Mouse (Mus musculus) lung, postnatal 4 days (tissue): ENCODE measurements around the gene B4galnt3.

Source experiments
- DNase-seq, 2 experiments: peaks; one replicate each; pipeline ENCODE4 v3.0.0; 2021

The B4galnt3 gene

DNA sequence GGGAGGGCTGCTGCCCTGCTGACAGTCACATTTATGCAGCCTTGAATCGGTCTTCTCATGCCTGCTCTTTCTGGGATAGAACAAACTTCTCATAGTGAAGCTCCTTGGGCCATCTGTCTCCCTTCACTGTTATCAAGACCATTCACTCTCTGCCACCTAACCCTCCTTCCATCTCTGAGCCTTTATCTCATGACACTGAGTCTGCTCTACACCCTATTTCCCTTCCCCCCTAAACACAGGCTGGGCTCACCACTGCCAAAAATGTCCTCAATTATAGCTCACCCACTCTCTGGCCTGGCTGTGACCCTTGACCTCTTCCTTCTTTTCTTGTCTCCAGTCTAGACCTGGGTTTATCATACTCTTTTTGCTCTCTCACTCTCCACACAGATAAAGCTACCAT, 77.7 kb downstream of the B4galnt3 start:
- no peak for DNase-seq

DNA sequence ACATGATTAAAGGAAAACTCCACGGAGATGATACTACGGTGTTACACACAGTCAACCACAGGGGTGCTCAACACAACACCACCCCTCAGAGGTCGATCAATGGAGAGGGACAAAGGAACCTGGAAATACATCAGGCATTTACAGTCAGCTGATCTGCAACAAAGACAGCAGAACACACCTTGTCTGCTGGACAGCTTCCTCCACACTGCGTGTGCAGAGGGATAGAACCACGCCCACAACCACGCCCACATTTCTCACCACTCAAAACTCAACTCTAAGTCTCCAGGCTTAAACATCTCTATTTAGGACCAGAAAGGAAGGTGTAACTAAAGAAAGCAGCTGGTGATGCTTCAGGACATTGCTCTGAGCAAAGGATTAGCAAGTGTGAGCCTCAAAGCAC, 82.8 kb downstream of the B4galnt3 start:
- no peak for DNase-seq

DNA sequence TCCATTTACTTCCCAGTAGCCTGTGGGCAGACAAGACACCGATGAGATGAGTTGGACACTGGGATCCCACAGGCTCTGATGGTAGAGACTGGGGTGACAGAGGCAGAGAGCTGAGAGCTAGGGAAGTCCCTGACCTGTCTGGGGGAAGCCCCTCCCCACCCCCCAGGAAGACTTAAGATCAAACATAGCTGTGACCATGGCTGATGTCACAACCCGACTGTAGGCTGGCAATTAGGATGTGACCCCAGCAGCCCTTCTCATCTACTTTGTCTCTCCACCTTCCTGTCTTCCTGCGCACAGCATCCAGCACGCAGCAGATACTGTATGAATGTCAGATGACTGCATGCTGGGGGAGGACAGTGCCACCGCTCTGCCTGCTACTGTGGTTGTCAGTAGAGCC, 87.8 kb downstream of the B4galnt3 start:
- DNase-seq: no peak

DNA sequence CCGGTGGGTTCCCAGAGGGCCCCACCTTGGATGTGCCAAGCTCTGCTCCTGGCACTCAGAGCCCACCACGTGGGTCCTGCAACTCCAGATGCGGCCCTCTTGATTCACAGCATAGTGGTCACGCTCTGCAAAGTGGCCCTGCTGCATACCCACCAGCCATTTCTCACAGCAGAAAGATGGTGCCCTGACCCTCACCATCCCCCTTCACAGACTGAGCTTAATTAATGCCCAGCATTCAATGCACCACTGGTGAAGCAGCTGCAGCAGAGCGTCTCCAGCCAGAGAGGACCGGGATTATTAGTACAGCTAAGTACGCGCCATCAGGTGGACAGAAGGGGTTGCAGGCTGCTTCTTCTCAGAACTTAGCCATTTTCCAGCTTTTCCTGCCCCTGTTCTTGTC, 92.0 kb downstream of the B4galnt3 start:
- no peak for DNase-seq

DNA sequence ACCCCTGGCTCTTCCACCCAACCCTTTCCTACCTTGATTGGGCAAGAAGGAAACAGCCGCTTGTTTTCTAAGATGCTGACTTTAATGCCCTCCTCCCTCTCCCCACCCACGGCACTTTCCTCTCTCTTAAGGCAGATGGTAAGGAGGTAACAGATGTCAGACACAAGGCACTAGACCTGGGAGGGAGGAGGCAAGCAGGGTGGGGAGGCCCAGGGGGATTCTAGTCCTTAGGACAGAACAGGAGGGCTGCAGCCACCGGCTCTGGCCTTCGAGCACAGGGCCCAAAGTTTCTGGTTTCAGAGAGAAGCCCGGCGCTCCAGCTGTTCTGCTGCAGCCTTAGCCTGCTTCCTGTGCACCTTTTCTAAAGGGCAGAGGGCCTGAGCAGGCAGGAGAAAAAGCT, 92.4 kb downstream of the B4galnt3 start:
- no peak for DNase-seq

DNA sequence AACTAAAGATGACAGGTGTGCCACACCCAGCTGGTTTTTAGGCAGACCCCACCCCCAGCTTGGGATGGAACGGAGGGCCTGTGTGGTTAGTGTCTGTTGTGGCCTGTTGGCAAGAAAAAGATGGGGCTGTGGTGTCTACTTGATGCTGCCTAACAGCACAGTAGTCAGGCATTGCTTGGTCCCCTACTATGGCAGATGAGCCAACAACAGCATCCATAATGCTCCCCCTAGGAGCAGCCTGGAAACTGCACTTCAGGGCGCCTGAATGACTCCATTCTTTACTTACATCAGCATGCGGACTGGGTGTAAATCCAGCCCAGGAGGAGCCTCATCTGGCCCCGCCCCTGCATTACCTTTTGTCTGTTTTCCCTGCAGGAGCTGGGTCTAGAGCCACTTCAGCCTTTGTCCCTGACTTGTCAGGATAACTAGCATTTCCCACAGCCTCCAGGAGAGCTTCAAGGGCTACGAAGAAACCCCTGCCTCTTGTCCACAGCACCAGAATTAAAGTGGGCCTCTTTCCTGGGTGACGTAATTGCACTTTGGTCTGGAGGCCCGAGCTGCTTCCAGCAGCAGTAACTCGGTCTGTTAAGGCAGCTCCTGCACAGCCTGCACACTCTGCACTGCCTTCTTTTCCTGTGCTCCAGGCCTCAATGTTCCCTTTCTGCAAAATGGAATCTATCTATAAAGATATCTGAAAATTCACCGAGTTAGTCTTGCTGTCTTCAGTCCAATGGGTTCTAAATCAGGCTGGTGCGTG, 94.5 kb downstream of the B4galnt3 start:
- DNase-seq: no peak

DNA sequence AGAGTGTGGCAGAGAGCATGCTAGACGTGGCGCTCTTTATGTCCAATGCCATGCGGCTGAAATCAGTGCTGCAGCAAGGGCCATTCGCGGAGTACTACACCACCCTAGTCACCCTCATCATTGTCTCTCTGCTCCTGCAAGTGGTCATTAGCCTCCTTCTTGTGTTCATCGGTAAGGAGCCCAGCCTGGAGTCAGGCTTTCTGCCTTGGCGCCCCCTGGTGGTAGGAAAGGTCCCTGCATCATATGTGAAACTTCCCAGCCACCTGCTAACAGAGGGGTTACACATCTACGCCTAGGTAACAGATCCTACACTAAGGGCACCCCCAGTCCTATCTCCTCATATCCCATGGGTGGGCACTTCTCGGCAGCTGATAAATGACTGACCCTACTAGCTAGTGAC, 96.4 kb downstream of the B4galnt3 start:
- peak; percentile 69 to 83 for DNase-seq

DNA sequence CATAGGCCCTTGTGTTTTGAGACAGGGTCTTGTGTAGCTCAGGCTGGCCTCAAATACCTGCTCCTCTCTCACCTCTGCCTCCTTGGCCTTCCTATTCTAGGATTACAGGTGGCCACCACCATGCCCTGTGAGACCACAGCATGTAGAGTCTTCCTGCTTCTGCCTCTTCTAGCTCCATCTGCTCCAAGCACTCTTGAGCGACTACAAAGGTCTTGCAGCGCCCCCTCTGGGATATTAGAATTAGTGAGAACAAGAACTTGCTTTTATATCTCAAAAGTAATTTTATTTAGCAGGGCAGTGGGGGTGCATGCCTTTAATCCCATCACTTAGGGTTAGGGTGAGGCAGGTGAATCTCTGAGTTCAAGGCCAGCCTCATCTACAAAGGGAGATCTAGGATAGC, 97.5 kb downstream of the B4galnt3 start:
- peak in 1 of 2 experiments; percentile 55 for DNase-seq

DNA sequence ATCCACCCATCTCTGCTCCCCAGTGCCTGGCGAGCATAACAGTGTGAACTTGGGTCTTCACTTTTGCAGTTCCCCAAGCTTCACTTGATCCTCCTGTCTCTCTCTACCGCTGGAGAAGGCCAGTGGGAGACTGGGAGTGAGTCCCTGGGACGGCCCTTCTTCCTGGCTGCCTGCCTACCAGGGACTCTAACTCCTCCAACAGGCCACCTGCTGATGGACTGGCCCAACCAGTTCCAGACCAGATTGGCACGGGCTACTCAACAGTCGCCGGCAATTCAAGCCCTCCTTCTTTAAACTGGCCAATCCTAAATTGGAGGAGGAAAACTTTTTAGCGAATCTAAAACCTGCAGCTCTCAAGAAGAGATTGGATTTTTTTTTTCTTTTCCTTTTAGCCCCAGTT, 99.4 kb downstream of the B4galnt3 start:
- peak; percentile 74 to 83 for DNase-seq

DNA sequence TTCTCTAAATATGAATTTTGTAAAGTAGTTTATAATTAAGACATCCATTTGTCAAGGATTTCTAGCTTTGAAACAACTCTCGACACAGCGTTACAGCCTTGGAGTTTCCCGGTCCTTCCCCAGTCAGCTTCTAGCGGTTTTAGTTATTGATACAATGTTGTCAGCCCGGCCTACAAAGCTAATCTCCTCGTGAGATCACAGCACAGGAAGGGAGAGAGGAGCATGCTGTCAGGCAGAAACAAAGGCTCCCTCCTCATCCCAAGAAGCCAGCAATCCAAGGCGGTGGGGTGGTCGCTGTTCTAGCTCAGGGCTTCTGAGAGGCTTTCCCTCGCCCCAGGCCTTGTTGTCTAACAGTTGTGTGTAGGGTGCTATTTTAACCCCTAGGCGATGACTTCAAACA, 100.1 kb downstream of the B4galnt3 start:
- no peak for DNase-seq

DNA sequence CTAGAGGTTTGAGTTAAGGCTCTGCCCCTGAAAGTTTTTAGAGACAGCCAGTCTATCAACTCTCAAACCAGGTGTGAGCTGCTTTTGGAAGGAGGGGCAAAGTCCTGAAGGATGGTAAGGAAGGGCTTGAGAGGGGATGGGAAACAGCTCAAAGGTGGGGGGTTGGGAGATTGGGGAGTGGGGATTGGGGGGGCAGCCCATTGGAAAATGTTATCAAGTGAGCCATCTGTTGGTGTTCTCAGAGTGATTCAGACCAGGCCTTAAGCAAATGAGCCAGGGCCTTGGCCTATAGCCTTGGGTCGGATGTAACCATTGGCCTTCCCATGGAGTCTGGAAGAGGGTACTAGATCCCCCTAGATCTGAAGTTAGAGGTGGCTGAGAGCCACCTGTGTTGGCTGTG, 100.6 kb downstream of the B4galnt3 start:
- no peak for DNase-seq

DNA sequence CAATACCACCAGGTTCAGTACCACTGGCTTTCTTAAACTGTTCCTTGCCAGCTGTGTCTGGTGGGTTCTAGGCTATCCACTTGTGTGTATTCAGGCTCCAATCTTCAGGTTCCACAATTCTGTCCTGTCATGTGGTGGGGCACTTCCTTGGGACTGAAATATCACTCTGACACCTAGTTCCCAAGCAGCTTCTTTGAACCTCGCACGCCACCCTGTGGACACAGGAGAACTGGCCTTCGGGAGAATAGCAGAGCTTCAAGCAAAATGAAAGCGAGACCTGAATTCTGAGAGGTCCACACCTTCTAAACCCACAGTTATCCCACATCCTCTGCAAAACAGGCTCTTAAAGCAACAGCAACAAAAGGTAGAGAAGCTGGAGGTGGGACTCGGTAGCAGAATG, 101.2 kb downstream of the B4galnt3 start:
- DNase-seq: peak; percentile 87 to 90

DNA sequence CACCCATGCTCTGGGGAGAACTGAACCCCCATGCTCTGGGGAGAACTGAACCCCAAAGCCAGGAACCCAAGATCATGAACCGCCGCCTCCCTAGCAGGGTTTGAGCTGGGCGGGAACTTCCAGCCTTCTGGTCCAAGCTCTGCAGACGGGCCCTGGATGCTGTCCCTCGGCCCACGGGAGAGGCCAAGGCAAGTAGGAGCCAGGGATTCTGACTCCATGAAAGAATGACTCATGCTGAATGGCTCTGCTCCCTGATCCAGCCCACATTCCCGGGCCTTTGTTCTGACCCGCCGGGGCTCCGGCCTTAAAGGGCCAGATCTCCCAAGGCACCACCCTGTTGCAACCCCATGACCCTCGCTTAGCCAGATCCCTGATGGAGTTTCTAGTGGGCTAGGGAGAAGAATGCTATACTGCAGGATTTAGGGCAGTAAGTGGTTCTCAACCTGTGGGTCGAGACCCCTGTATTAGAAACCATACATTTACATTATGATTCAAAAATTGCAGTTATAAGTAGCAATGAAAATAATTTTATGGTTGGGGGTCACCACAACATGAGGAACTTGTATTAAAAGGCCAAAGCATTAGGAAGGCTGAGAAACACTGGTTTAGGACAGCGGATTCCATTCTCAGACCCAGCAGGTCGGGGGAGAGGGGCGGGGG, 102.0 kb downstream of the B4galnt3 start:
- peak; percentile 79 to 82 for DNase-seq

DNA sequence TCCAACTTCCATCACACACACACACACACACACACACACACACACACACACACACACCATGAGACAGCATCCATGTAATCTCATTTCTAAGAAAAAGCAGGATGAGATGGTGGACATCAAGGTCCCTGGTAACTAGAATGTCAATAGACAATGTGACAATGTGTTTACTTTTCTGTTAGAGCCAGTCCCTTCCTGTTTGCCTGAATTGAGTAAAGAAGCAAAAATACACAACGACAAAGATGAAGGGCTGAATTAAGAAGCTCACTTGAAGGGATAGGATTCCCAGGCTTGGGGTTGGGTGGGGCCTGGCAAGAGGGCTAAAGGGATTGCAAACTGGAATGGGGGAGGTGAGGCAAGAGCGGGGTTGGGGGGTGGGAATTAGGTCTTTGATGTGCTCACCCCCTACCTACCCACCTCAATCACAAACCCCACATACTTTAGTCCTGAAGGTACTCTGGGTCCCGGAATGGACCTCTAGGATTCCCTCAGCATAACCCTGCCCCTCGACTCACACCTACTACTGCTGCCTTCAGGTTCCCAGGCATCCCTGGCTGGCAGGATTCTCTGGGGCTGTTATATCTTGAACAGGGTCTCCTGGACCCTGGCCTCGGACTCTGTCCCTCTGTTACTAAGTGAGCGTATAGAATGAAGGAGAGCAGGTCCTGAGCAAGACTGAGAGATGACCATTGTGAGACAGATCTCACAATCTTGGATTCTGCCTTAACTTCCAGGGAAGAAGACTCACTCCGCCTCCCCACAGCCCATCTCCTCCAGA, 102.8 kb downstream of the B4galnt3 start:
- DNase-seq: no peak

DNA sequence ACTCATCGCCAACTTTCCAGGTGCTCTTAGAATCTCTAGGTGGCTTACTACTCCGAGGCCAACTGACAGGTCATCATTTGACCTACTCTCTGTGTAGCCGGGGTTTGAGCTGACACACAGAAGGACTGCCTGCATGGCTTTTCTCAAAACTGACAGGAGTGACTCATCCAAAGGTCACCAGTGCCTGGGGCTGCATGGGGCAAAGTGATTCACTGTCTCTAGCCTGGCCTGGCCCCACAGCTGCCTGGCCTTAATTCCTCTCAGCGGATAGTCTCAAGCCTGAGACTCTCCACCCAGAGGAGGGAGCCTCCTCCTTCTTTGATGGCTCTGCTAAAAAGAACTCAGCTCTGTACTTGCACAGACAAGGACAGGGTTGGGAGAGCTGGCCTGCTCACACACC, 103.4 kb downstream of the B4galnt3 start:
- DNase-seq: no peak

DNA sequence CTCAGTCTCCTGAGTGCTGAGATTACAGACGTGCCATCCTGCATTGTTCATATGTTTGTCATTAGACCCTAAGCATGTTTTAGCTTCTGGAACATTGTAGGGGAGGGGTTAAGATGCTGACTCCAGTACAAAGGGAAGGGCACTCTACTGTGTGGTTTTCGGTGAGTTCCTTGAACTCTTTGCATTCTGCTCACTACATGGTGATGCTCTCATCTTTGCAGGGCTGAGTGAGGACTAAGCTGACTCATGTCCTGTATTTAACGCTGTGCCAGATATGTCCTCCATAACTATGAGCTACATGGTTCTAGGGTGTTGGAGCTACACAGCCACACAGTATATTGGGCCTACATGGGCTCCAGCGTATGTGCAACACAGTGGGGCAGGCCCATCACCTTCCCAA, 104.0 kb downstream of the B4galnt3 start:
- no peak for DNase-seq

DNA sequence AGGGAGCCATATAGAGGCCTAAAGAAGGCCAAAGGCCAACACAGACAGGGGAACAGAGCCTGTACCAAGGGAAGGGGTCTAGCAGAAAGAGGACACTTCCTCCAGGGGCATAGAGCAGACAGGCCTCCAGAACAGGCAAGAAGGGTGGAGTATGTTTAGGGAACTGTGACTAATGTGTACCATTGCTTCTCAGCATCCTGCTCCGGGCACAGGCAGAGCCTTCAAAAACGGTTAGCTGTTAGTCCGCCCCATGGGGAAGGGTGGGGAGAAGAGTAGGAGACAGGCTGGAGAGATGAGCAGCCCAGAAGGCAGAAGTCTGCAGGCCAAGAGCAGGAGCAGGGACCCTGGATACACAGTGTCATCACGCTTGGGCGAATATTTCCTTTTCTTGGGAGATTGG, 105.1 kb downstream of the B4galnt3 start:
- no peak for DNase-seq

DNA sequence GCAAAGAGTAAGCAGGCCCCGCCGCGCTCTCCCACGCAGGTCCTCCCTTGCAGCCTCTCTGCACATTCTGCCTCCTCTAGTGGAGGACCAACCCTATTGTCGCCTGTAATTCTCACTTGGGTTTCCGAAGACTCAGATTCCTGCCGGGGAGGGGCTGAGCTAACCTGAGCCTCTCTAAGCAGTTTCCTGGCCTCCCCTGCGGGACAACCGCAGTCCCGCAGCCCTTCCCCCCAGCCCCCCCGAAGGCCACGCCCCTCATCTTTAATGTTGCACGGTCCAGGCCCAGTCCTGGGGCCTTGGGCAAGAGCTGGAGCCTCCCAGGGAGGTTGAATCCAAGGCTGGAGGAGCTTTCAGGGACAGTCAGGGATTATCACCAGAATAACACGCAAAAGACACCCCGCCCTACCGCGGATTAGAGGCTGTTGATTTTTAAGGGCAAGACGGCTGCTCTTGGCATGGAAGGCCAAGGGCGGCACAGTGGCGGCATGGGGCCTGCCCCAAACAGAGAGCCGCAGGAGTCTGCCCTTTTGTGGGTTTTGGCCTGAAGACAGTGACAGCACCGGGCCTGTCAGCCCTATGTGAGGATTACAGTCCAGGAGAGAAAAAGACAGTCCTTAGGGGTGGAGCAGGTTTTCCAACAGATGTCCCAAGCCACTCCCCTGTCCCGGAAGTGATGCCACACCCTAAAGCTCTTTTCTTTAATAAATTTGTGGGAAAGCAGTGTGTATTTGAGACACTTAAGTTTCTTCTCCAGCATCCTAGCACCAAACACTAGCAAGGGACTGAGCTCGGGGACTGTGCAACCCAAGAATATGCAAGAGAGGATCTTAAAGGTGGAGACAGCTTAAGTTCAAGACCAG, 105.8 kb downstream of the B4galnt3 start:
- peak; percentile 49 to 52 for DNase-seq

DNA sequence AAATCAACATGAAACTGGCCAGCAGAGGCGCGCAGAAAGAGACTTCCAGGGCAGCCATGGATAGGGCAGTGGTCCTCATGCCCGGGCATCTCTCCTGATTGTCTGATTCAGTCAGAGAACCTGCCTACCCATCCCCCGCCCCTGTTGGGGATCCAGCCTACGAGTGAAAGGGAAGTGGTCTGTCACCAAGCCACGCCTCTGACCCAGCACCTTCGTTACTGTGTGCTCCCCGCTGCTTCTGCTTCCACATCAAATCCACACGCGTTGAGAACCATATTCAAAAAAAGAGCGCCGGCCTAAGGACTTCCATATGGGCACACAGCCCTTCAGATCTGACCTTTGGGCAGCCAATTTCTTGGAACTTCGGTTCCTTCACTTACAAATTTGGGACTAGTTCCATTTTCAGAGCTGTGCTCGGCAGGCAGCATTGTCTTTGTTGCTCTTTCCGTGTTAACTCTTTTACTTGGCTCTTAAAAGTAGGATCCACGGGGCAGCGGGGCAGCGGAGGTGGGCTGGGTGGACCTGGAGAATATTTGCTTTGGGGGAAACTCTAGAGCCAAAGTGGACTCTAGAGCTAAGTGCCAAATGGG, 106.7 kb downstream of the B4galnt3 start:
- peak; percentile 66 to 67 for DNase-seq

DNA sequence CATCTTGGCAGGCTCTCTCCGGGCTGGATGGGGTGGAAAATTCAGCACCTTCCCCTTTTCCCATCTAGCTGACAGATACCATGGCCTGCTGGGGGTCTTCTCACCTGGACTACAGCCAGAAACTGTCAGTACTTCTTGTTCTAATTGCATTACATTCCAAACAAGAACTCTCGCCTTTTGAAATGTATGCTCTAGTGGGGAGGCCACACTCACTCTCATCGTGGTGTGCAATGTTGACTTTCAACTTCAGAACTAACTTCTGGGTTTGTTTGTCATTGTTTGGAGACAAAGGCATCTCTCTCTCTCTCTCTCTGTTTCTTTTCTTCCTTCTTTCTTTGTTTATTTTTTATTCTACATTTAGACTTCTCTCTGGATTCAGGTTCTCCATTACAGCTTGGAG, 107.8 kb downstream of the B4galnt3 start:
- DNase-seq: no peak

DNA sequence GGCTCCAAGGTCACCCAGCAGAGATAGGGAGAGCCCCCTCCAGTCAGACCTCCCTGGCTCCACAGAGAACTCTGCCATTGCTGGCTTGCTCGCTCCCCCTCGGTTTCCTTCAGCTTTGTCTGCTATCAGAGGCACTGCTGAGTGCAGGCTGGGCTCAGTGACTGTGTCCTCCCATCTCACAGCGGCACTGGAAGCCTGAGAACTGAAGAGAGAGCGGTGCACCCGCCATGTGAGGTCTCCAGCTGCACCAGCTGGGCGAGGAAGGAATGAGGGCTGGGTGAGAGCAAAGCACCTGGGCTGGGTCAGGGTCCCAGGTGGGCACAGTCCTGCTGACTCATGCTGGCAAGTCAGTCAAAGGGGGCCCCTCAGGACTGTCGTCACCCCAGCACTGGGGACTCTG, 108.6 kb downstream of the B4galnt3 start:
- no peak for DNase-seq

DNA sequence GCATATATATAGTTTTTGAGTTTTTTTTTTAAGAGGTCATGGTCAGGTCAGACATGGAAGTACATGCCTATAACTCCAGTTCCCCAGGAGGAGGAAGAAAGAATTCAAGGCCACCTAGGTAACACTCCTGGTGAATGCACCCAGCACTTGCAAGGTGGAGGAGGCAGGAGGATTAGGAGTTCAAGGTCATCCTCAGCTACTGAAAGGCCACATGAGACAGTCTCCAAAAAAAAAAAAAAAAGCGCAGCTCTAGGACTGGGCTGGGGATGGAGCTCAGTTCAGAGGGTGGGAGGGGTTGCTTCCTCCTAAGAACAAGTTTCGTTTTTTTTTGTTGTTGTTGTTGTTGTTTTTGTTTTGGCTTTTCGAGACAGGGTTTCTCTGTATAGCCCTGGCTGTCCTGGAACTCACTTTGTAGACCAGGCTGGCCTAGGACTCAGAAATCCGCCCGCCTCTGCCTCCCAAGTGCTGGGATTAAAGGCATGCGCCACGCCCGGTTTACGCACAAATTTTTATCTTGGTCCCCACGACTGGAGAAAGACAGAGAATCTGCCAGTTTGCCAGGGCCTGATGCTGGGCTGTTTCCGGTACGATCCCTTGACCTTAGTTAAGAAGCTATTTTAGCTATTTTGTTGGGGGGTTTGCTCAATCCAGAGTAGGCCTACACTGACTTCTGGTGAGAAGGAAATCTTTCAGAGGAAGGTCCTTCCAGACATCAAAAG, 109.2 kb downstream of the B4galnt3 start:
- no peak for DNase-seq
